ENCODE assay signal across 8 mouse cellular contexts in the genomic region with DNA sequence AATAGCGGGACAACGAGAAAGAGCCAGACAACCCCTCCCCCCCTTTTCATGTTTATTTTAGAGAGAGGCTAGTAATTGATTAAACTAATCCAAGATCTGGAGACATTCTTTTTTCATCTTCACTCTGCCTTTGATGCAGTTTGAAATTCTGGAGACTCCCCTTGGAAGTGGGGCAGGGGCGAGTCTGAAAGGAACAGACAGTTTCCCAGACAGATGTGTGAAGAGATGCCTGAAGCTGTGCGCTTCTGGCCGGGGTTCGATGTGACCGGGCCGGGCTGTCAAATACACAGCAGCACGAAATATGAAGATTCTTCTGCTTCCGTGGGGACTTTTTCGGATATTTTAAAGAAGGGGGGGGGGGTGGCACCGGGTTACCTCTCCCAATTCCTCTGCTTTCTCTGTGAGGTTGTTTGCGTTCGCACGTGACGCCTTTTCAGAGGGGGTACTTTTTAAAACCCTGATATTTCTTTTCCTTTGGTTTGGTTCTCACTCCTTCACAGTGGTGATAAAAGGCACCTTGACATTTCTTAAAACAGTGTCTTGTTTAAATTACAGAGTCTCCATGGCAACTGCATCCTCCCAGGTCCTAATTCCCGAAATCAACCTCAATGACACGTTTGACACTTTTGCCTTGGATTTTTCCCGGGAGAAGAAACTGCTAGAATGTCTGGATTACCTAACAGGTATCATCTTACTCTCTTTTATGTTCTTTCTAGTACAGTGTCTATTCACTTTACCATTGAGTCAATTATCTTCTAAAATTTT. TPM values are rescaled to one million over a fixed set of nuclear protein-coding genes. Genes with fewer than 3 reads are reported as not detected.
DNase-seq lines count a peak whose midpoint lies in the region; ATAC-seq lines count a peak whose summit lies in the region.
"Not testable (repeated sequence)": the region's sequence is repeated elsewhere in the genome, so short reads cannot be mapped to it uniquely, and the experiment has no call there.

No protein-coding gene starts in this region.

- not testable (repeated sequence) for H3K27me3 ChIP-seq in forebrain, embryonic 14.5 days (replicated peaks; ENCODE audit: control insufficient read depth, insufficient read depth, low read length); hindbrain, embryonic 14.5 days (ENCODE audit: control insufficient read depth, insufficient read depth, low read length); liver, embryonic 11.5 days (replicated peaks; ENCODE audit: control insufficient read depth, insufficient read depth, low read length)

- not testable (repeated sequence) for ATAC-seq in forebrain, embryonic 14.5 days; hindbrain, embryonic 14.5 days (ENCODE audit: low FRiP score); liver, embryonic 11.5 days (replicated peaks; ENCODE audit: low FRiP score)

- H3K4me1 ChIP-seq in forebrain, embryonic 14.5 days (ENCODE audit: control insufficient read depth, insufficient read depth, low read length); hindbrain, embryonic 14.5 days (replicated peaks; ENCODE audit: control insufficient read depth, insufficient read depth, low read length); liver, embryonic 11.5 days (replicated peaks; ENCODE audit: control insufficient read depth, insufficient read depth, low read length): not testable (repeated sequence)

- H3K9me3 ChIP-seq in forebrain, embryonic 14.5 days (replicated peaks; ENCODE audit: control insufficient read depth, low read length) = peaks cover 27% of the 10 kb centered on the region
- H3K9me3 ChIP-seq in hindbrain, embryonic 14.5 days (ENCODE audit: control insufficient read depth, low read length) = peaks cover 64% of the 10 kb centered on the region
- H3K9me3 ChIP-seq in liver, embryonic 11.5 days (ENCODE audit: control insufficient read depth, low read length) = peaks cover 61% of the 10 kb centered on the region

- not testable (repeated sequence) for H3K4me2 ChIP-seq in forebrain, embryonic 14.5 days (ENCODE audit: low read length); hindbrain, embryonic 14.5 days (replicated peaks); liver, embryonic 11.5 days

- H3K9ac ChIP-seq in forebrain, embryonic 14.5 days (ENCODE audit: low read length); hindbrain, embryonic 14.5 days; liver, embryonic 11.5 days (ENCODE audit: low read depth, low read length): not testable (repeated sequence)

- DNase-seq in NIH3T3 (ENCODE audit: low read depth) = peak; percentile 22
- DNase-seq in c-Kit-positive CD71-positive TER-119-positive erythroid progenitor cells, embryonic 14.5 days (ENCODE audit: low spot score) = peak; percentile 17
- DNase-seq in forebrain, embryonic 14.5 days (ENCODE audit: low spot score) = peak; percentile 13
- peak; percentile 23 for DNase-seq in hindbrain, embryonic 14.5 days (ENCODE audit: low spot score)
- DNase-seq in layer of hippocampus, adult 11-12 months (ENCODE audit: low spot score) = peak; percentile 53
- DNase-seq in liver, embryonic 11.5 days (ENCODE audit: low spot score) = peak; percentile 53
- peak; percentile 11 for DNase-seq in neural tube, embryonic 10.5 days (ENCODE audit: extremely low spot score, low spot score)
- DNase-seq in thymus, postnatal 14 days = peak; percentile 13

- WGBS in forebrain, embryonic 14.5 days = 86% methylated on average over 19 of the region's 19 CpGs
- WGBS in hindbrain, embryonic 14.5 days = 86% methylated on average over 19 of the region's 19 CpGs
- WGBS in liver, embryonic 11.5 days = 87% methylated on average over 19 of the region's 19 CpGs

- H3K4me3 ChIP-seq in forebrain, embryonic 14.5 days (ENCODE audit: low read depth, low read length); hindbrain, embryonic 14.5 days (replicated peaks; ENCODE audit: low read length); liver, embryonic 11.5 days (ENCODE audit: low read depth, low read length): not testable (repeated sequence)

- not testable (repeated sequence) for H3K27ac ChIP-seq in forebrain, embryonic 14.5 days (ENCODE audit: low read depth, low read length); hindbrain, embryonic 14.5 days; liver, embryonic 11.5 days (ENCODE audit: low read depth, low read length)

- H3K36me3 ChIP-seq in forebrain, embryonic 14.5 days (ENCODE audit: control insufficient read depth, insufficient read depth, low read length) = peaks cover 72% of the 10 kb centered on the region
- peaks cover 72% of the 10 kb centered on the region for H3K36me3 ChIP-seq in hindbrain, embryonic 14.5 days (replicated peaks; ENCODE audit: control insufficient read depth, insufficient read depth)
- H3K36me3 ChIP-seq in liver, embryonic 11.5 days (ENCODE audit: control insufficient read depth, insufficient read depth, low read length) = peaks cover 61% of the 10 kb centered on the region

RNA-seq across cellular contexts. Expression of a gene that starts 25.9 kb away (rescaled TPM):
- polyA plus RNA-seq in forebrain, embryonic 14.5 days (2014; fragmentation: Nextera tagmentation; extraction: Ambion mirVana) = 77.4 and 108 TPM in 2 replicates
- polyA plus RNA-seq in hindbrain, embryonic 14.5 days (2014; fragmentation: Nextera tagmentation; extraction: Ambion mirVana) = 109 and 130 TPM in 2 replicates
- 217 and 306 TPM in 2 replicates for polyA plus RNA-seq in liver, embryonic 11.5 days (2014; fragmentation: Nextera tagmentation; extraction: Ambion mirVana)
